Mouse (Mus musculus) lung, embryonic 16.5 days (tissue): Measurements from ENCODE around the gene Gfm2. TPM values are rescaled to one million over a fixed set of nuclear protein-coding genes. Genes with fewer than 3 reads are reported as not detected.
"Not testable (repeated sequence)": the region's sequence is repeated elsewhere in the genome, so short reads cannot be mapped to it uniquely, and the experiment has no call there.

ENCODE experiments used
- ATAC-seq: fragments of 200-750 bp; cut with Nextera tagmentation; 2 replicates; pipeline ENCODE4 v1.8.0; 2017; ENCODE audit warnings: low read depth, mild to moderate bottlenecking, moderate library complexity
- H3K27ac ChIP-seq: fragments of 300-500 bp; sonication (generic); 2 replicates; pipeline ENCODE4 v1.5.1; 2014; ENCODE audit warnings: mild to moderate bottlenecking, control low read depth, low read length
- H3K27me3 ChIP-seq: fragments of 300-500 bp; sonication (generic); 2 replicates; pipeline ENCODE4 v1.6.1; 2014; ENCODE audit warnings: low read depth, low read length, mixed read lengths; ENCODE audit not compliant: control insufficient read depth, insufficient read depth
- H3K36me3 ChIP-seq: fragments of 300-500 bp; sonication (generic); 2 replicates; pipeline ENCODE4 v1.6.1; 2014; ENCODE audit warnings: low read length; ENCODE audit not compliant: control insufficient read depth, insufficient read depth
- H3K4me1 ChIP-seq: fragments of 300-500 bp; sonication (generic); replicated peaks from 2 replicates; pipeline ENCODE4 v1.6.1; 2014; ENCODE audit warnings: low read length, mixed read lengths; ENCODE audit not compliant: control insufficient read depth, insufficient read depth
- H3K4me2 ChIP-seq: fragments of 300-500 bp; sonication (generic); 2 replicates; pipeline ENCODE4 v1.6.1; 2014; ENCODE audit warnings: low read depth, low read length, control low read depth
- H3K4me3 ChIP-seq: fragments of 300-500 bp; sonication (generic); 2 replicates; pipeline ENCODE4 v1.5.1; 2014; ENCODE audit warnings: mild to moderate bottlenecking, low read length, control low read depth
- H3K9ac ChIP-seq: fragments of 300-500 bp; sonication (generic); 2 replicates; pipeline ENCODE4 v1.6.1; 2014; ENCODE audit warnings: low read length, control low read depth
- H3K9me3 ChIP-seq: fragments of 300-500 bp; sonication (generic); 2 replicates; pipeline ENCODE4 v1.6.1; 2016; ENCODE audit warnings: low read length; ENCODE audit not compliant: control insufficient read depth
- WGBS: fragments of 180-500 bp; shearing (Covaris S2); extraction: QIAGEN DNeasy Blood & Tissue Kit; methylation state at CpG from one replicate; pipeline ENCODE4 v1.1.7; 2014; 5-methylcytosine and 5-hydroxymethylcytosine counted together
- polyA plus RNA-seq: library from polyadenylated mRNA; unstranded; fragments of >200 nt; fragmentation: Nextera tagmentation; extraction: Ambion mirVana; gene quantifications from 2 replicates; pipeline ENCODE4 v1.2.1, GENCODE M21; 2015

The Gfm2 gene
- polyA plus RNA-seq, 1 experiment from 2014 or later = 26.6 TPM

- not testable (repeated sequence) for H3K27me3 ChIP-seq, H3K4me1 ChIP-seq, H3K9me3 ChIP-seq, H3K9ac ChIP-seq, ATAC-seq, H3K4me3 ChIP-seq, H3K4me2 ChIP-seq, H3K27ac ChIP-seq
- H3K36me3 ChIP-seq = peaks cover 18% of the 10 kb centered on the region
- no CpG with 5 or more reads among the region's 2 CpGs for WGBS
Measured at GRCm38 (mm10) chr13:97130413-97130812, 7.3 kb upstream of the Gfm2 start.

DNA sequence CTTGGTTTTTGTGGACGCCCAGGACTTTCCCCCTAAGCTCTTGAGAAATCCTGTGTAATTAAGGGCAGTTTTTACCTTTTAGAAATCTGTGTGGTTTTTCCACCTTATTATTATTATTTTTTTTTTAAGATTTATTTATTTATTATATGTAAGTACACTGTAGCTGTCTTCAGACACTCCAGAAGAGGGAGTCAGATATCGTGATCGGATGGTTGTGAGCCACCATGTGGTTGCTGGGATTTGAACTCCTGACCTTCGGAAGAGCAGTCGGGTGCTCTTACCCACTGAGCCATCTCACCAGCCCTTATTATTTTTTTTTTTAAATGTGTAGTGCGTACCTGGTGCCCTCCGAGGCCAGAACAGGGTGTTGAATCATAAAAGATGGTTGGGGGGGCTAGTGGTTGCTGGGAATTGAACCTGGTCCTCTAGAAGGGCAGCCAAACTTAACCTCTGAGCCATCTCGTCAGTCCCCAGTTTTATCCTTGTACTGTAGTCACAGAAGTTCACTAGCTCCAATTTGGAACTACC is 731 bp downstream of the Gfm2 start:
- not testable (repeated sequence) for H3K27me3 ChIP-seq, ATAC-seq, H3K4me1 ChIP-seq, H3K9me3 ChIP-seq, H3K27ac ChIP-seq
- 31% methylated on average over 8 of the region's 8 CpGs for WGBS
- Histone ChIP-seq H3K4me3 (peak overlapping the region; percentile 69), H3K9ac (peak overlapping the region; percentile 82), H3K4me2 (peak overlapping the region; percentile 59), H3K36me3 (peaks cover 11% of the 10 kb centered on the region)

- Histone ChIP-seq H3K9ac (no peak overlapping the region), H3K9me3 (no peaks in the 10 kb centered on the region), H3K27ac (no peak overlapping the region), H3K4me2 (no peak overlapping the region), H3K4me3 (no peak overlapping the region), H3K27me3 (no peaks in the 10 kb centered on the region), H3K4me1 (0 out of 2 replicates have a peak, but pooled peaks cover 3% of the 10 kb centered on the region), H3K36me3 (peaks cover 19% of the 10 kb centered on the region)
- no peak for ATAC-seq
- WGBS = 83% methylated on average over 7 of the region's 7 CpGs
Measured at GRCm38 (mm10) chr13:97142321-97142720, 4.6 kb downstream of the Gfm2 start.

GRCm38 (mm10) chr13:97145834-97146233 is 8.1 kb downstream of the Gfm2 start:
- WGBS = 57% methylated on average over 4 of the region's 4 CpGs
- H3K9me3 ChIP-seq = no peaks in the 10 kb centered on the region
- H3K27me3 ChIP-seq = no peaks in the 10 kb centered on the region
- no peak overlapping the region for H3K4me3 ChIP-seq
- H3K27ac ChIP-seq = no peak overlapping the region
- H3K4me1 ChIP-seq = no peaks in the 10 kb centered on the region
- H3K4me2 ChIP-seq = no peak overlapping the region
- no peak for ATAC-seq
- peaks cover 36% of the 10 kb centered on the region for H3K36me3 ChIP-seq
- H3K9ac ChIP-seq = no peak overlapping the region

- Histone ChIP-seq H3K27me3 (no peaks in the 10 kb centered on the region), H3K9me3 (no peaks in the 10 kb centered on the region), H3K4me1 (no peaks in the 10 kb centered on the region), H3K9ac (no peak overlapping the region), H3K4me2 (no peak overlapping the region), H3K27ac (no peak overlapping the region), H3K4me3 (no peak overlapping the region), H3K36me3 (peaks cover 34% of the 10 kb centered on the region)
- no peak for ATAC-seq
- WGBS = 84% methylated on average over 10 of the region's 10 CpGs
Measured at GRCm38 (mm10) chr13:97175520-97176264, 38.0 kb downstream of the Gfm2 start.

DNA sequence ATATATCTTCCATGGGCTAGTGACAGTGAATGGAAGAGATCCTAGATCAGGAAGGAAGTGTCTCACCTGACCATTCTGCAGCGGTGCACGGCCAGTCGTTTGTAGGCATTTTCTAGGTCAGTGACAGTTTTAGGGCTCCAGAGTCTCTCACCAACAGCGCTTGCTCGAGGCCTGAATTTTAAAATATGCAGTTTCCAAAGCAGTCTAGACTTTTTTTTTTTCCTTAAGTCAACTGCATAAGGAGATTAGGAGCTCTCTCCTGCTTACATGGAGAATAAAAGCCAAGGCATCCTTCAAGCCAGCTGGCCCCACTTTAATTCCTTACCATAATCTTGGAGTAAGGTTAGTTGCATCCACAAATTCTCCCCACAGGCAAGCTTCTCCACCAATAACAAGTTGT is 39.0 kb downstream of the Gfm2 start:
- no peak overlapping the region for H3K4me2 ChIP-seq
- no peak overlapping the region for H3K27ac ChIP-seq
- no peak overlapping the region for H3K9ac ChIP-seq
- peaks cover 33% of the 10 kb centered on the region for H3K36me3 ChIP-seq
- H3K4me1 ChIP-seq = no peaks in the 10 kb centered on the region
- WGBS = 94% methylated on average over 5 of the region's 5 CpGs
- ATAC-seq = no peak
- H3K9me3 ChIP-seq = no peaks in the 10 kb centered on the region
- H3K4me3 ChIP-seq = no peak overlapping the region
- H3K27me3 ChIP-seq = no peaks in the 10 kb centered on the region

DNA sequence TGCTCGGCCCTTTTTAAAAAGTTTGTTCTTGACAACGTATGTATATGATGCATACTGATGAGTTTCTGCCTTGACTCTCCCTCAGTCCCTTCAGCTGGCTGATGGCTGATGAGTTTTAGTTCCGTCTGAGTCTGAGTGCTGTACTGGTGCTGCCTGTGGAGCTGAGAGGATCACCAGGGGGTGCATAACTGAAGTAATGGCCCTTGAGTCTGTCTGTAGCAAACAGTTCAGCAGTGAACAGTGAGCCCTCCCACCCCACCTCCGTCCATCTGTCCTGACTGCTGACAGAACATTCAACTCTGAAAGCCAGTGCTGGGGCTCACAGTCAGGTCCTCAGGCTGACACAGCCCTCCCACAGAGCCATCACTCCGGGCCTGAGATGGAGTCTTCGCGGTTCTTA is 41.2 kb downstream of the Gfm2 start:
- H3K4me3 ChIP-seq = no peak overlapping the region
- peaks cover 17% of the 10 kb centered on the region for H3K36me3 ChIP-seq
- no peaks in the 10 kb centered on the region for H3K9me3 ChIP-seq
- no peaks in the 10 kb centered on the region for H3K4me1 ChIP-seq
- no peak overlapping the region for H3K4me2 ChIP-seq
- no peak for ATAC-seq
- WGBS = 78% methylated on average over 7 of the region's 7 CpGs
- no peaks in the 10 kb centered on the region for H3K27me3 ChIP-seq
- no peak overlapping the region for H3K9ac ChIP-seq
- H3K27ac ChIP-seq = no peak overlapping the region

- Histone ChIP-seq H3K4me1 (no peaks in the 10 kb centered on the region), H3K9me3 (no peaks in the 10 kb centered on the region), H3K27ac (no peak overlapping the region), H3K27me3 (no peaks in the 10 kb centered on the region), H3K4me3 (no peak overlapping the region), H3K4me2 (no peak overlapping the region), H3K36me3 (peaks cover 7% of the 10 kb centered on the region), H3K9ac (no peak overlapping the region)
- ATAC-seq = no peak
- WGBS = 78% methylated on average over 6 of the region's 6 CpGs
Measured at GRCm38 (mm10) chr13:97180113-97180828, 42.5 kb downstream of the Gfm2 start.

GRCm38 (mm10) chr13:97182821-97183220 is 45.1 kb downstream of the Gfm2 start:
- H3K36me3 ChIP-seq = peaks cover 4% of the 10 kb centered on the region
- no peak overlapping the region for H3K9ac ChIP-seq
- no peak overlapping the region for H3K4me3 ChIP-seq
- 70% methylated on average over 4 of the region's 4 CpGs for WGBS
- no peaks in the 10 kb centered on the region for H3K4me1 ChIP-seq
- no peak for ATAC-seq
- H3K27me3 ChIP-seq = no peaks in the 10 kb centered on the region
- H3K4me2 ChIP-seq = no peak overlapping the region
- no peak overlapping the region for H3K27ac ChIP-seq
- H3K9me3 ChIP-seq = no peaks in the 10 kb centered on the region
